In the genomic region with DNA sequence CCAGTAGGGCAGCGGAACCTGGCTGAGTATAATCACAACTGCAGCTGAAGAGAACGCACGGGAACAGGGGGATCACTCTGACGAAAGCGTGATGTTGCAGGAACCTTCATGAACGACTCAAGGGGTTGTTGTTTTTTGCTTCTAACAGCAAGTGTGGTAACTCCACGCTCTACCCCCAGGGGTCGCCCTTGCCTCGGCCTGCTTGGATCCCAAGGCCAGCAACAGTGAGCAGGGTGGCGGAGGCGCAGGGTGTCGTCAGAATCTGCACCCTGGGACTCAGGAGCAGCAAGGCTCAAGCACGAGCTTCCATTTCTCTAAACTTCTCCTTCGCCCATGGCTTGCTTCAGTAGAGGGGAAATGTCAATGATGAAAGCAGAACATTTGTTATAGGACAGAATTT, we compare ENCODE assay signal across 8 mouse cellular contexts. TPM values are rescaled to one million over a fixed set of nuclear protein-coding genes. Genes with fewer than 3 reads are reported as not detected.
DNase-seq lines count a peak whose midpoint lies in the region; ATAC-seq and TF ChIP-seq lines count a peak whose summit lies in the region.
"Had no signal": no experiment of that assay in that cellular context is flagged by ENCODE, and none has a peak within 500 bp of the region (broad histone marks: within the 10 kb centered on the region; RNA-seq: fewer than 3 reads in every experiment).

No protein-coding gene starts in this region.

- H3K36me3 ChIP-seq in forebrain, embryonic 15.5 days, result peaks cover 22% of the 10 kb centered on the region
- peaks cover 30% of the 10 kb centered on the region for H3K36me3 ChIP-seq in midbrain, embryonic 14.5 days (ENCODE audit: control insufficient read depth, insufficient read depth, low read length)

- 39% methylated on average over 14 of the region's 14 CpGs for WGBS in forebrain, embryonic 15.5 days
- 44% methylated on average over 14 of the region's 14 CpGs for WGBS in midbrain, embryonic 14.5 days

- no peaks in the 10 kb centered on the region for H3K27me3 ChIP-seq in Patski
- H3K27me3 ChIP-seq in forebrain, embryonic 15.5 days, result no peaks in the 10 kb centered on the region
- no peaks in the 10 kb centered on the region for H3K27me3 ChIP-seq in midbrain, embryonic 14.5 days (ENCODE audit: control insufficient read depth, insufficient read depth, low read length)
- H3K27me3 ChIP-seq: lung, embryonic 15.5 days had no signal

- no peaks in the 10 kb centered on the region for H3K9me3 ChIP-seq in forebrain, embryonic 15.5 days
- no peaks in the 10 kb centered on the region for H3K9me3 ChIP-seq in midbrain, embryonic 14.5 days (ENCODE audit: control insufficient read depth, low read length)
- H3K9me3 ChIP-seq: lung, embryonic 15.5 days had no signal

- intact Hi-C loops in left cerebral cortex, adult 2 months (cut with DNase I), result loop anchor here (1.0 kb wide), 1 partner anchor 100 kb away; no protein-coding TSS in a partner anchor

- no peak overlapping the region for H3K4me3 ChIP-seq in forebrain, embryonic 15.5 days
- no peak overlapping the region for H3K4me3 ChIP-seq in left cerebral cortex, adult 2 months
- H3K4me3 ChIP-seq in midbrain, embryonic 14.5 days (replicated peaks; ENCODE audit: low read depth, low read length), result no peak overlapping the region
- H3K4me3 ChIP-seq: lung, embryonic 15.5 days had no signal

- no peak for DNase-seq in Patski (ENCODE audit: low read depth, low spot score)
- peak; percentile 67 for DNase-seq in c-Kit-positive CD71-positive TER-119-negative erythroid progenitor cells, embryonic 14.5 days (ENCODE audit: low read depth)
- peak; percentile 95 for DNase-seq in heart, postnatal 4 days
- peak; percentile 77 to 83 for DNase-seq in left cerebral cortex, adult 2 months (ENCODE audit: extremely low spot score in 1 of 2, low spot score in 2 of 2)
- DNase-seq in midbrain, embryonic 14.5 days, result peak; percentile 86
- peak; percentile 66 to 87 for DNase-seq in spleen, adult 18-20 months

- no peak for TF ChIP-seq CTCF in Patski (IDR thresholded peaks at IDR 0.05)
- peak; percentile 92 for TF ChIP-seq CTCF in left cerebral cortex, adult 2 months (IDR thresholded peaks at IDR 0.05)

- ATAC-seq in Patski, result peak; percentile 27
- no peak for ATAC-seq in forebrain, embryonic 15.5 days (replicated peaks)
- ATAC-seq in midbrain, embryonic 14.5 days (ENCODE audit: low FRiP score, low TSS enrichment), result no peak

- H3K27ac ChIP-seq in forebrain, embryonic 15.5 days (replicated peaks), result peak overlapping the region; percentile 80; the same call in 1 of the 2 replicates
- no peak overlapping the region for H3K27ac ChIP-seq in left cerebral cortex, adult 2 months
- peak overlapping the region; percentile 78; the same call in 1 of the 2 replicates for H3K27ac ChIP-seq in midbrain, embryonic 14.5 days (replicated peaks; ENCODE audit: low read depth, low read length)

- no peak overlapping the region for H3K9ac ChIP-seq in forebrain, embryonic 15.5 days (replicated peaks)
- no peak overlapping the region for H3K9ac ChIP-seq in midbrain, embryonic 14.5 days (replicated peaks; ENCODE audit: low read length)
- H3K9ac ChIP-seq: lung, embryonic 15.5 days had no signal

- no peak overlapping the region for H3K4me2 ChIP-seq in forebrain, embryonic 15.5 days (replicated peaks)
- H3K4me2 ChIP-seq in midbrain, embryonic 14.5 days (ENCODE audit: low read length), result no peak overlapping the region
- H3K4me2 ChIP-seq: lung, embryonic 15.5 days had no signal

- CTCF ChIA-PET in Patski (lab: Charles Lee), result interaction anchor here (1.0 to 2.0 kb wide), 13 partner anchors 10 to 100 kb away, joined by 3 to 9 read pairs (median 4); partner anchors contain the start of gene Coro1c

- POLR2A ChIA-PET in Patski (lab: Charles Lee), result interaction anchor here (1.2 kb wide), 1 partner anchor 53 kb away, joined by 3 read pairs; no protein-coding TSS in a partner anchor

- H3K4me1 ChIP-seq in forebrain, embryonic 15.5 days, result peaks cover 53% of the 10 kb centered on the region
- peaks cover 30% of the 10 kb centered on the region for H3K4me1 ChIP-seq in midbrain, embryonic 14.5 days (ENCODE audit: control insufficient read depth, insufficient read depth, low read length)

- in situ Hi-C loops in Patski (cut with MboI; ENCODE audit: low pct_unique_long_range_greater_than_20kb), result loop anchor here (5.0 kb wide), 2 partner anchors 78 to 193 kb away; no protein-coding TSS in a partner anchor

RNA-seq across cellular contexts. Expression of gene Selplg, which starts 22.1 kb away (rescaled TPM):
- 0.04 TPM for polyA plus RNA-seq in Patski (2021)
- 1.8 TPM in 2 replicates for polyA plus RNA-seq in forebrain, embryonic 15.5 days (2015; fragmentation: Nextera tagmentation; extraction: Ambion mirVana)
- total RNA-seq in heart, postnatal 4 days (2021), result 1 to 10 TPM; 1.3 to 2.1 TPM
- 10 to 100 TPM; 25.7 to 28.3 TPM for total RNA-seq in left cerebral cortex, adult 2 months (2021)
- polyA plus RNA-seq in midbrain, embryonic 14.5 days (2014; fragmentation: Nextera tagmentation; extraction: Ambion mirVana), result 1.1 and 2.6 TPM in 2 replicates

RNA-seq across cellular contexts. Expression of gene Coro1c, which starts 54.1 kb away (rescaled TPM):
- 160 TPM for polyA plus RNA-seq in Patski (2021)
- 221 and 224 TPM in 2 replicates for polyA plus RNA-seq in forebrain, embryonic 15.5 days (2015; fragmentation: Nextera tagmentation; extraction: Ambion mirVana)
- 100 to 1,000 TPM in 1 of 2 experiments, 10 to 100 TPM in 1; 92.4 to 108 TPM for total RNA-seq in heart, postnatal 4 days (2021)
- 10 to 100 TPM; 77.9 to 84.3 TPM for total RNA-seq in left cerebral cortex, adult 2 months (2021)
- 133 and 201 TPM in 2 replicates for polyA plus RNA-seq in midbrain, embryonic 14.5 days (2014; fragmentation: Nextera tagmentation; extraction: Ambion mirVana)

RNA-seq across cellular contexts. Expression of gene Tmem119, which starts 54.2 kb away (rescaled TPM):
- not detected for polyA plus RNA-seq in Patski (2021)
- 4.9 and 5.1 TPM in 2 replicates for polyA plus RNA-seq in forebrain, embryonic 15.5 days (2015; fragmentation: Nextera tagmentation; extraction: Ambion mirVana)
- total RNA-seq in heart, postnatal 4 days (2021), result 10 to 100 TPM; 11.7 to 13.7 TPM
- total RNA-seq in left cerebral cortex, adult 2 months (2021), result 10 to 100 TPM; 21.0 to 25.3 TPM
- polyA plus RNA-seq in midbrain, embryonic 14.5 days (2014; fragmentation: Nextera tagmentation; extraction: Ambion mirVana), result 1.00 and 3.2 TPM in 2 replicates
